In genomic region chr2:116062761-116063441, GRCm38 (mm10) we compare ENCODE assay signal across 9 mouse cellular contexts. TPM values are rescaled to one million over a fixed set of nuclear protein-coding genes. Genes with fewer than 3 reads are reported as not detected.
A peak's percentile ranks its signal among the peaks of the same experiment; 100 is the strongest.
DNase-seq lines count a peak whose midpoint lies in the region; ATAC-seq lines count a peak whose summit lies in the region.
"Had no signal": no experiment of that assay in that cellular context is flagged by ENCODE, and none has a peak within 500 bp of the region (broad histone marks: within the 10 kb centered on the region; RNA-seq: fewer than 3 reads in every experiment).

No protein-coding gene starts in this region.

- H3K4me1 ChIP-seq in kidney, embryonic 14.5 days (ENCODE audit: control insufficient read depth, insufficient read depth, low read length) = peaks cover 16% of the 10 kb centered on the region; the same call in 1 of the 2 replicates
- H3K4me1 ChIP-seq in liver, embryonic 13.5 days (replicated peaks) = peaks cover 5% of the 10 kb centered on the region; the same call in 1 of the 2 replicates
- peaks cover 14% of the 10 kb centered on the region for H3K4me1 ChIP-seq in stomach, embryonic 14.5 days (ENCODE audit: control insufficient read depth, insufficient read depth, low read length)

- peak overlapping the region; percentile 72 for H3K4me3 ChIP-seq in kidney, embryonic 14.5 days (ENCODE audit: low read length)
- H3K4me3 ChIP-seq in liver, embryonic 13.5 days (replicated peaks) = peak overlapping the region; percentile 59
- H3K4me3 ChIP-seq in stomach, embryonic 14.5 days (ENCODE audit: low read depth, low read length) = peak overlapping the region; percentile 83

- H3K4me2 ChIP-seq in kidney, embryonic 14.5 days (replicated peaks; ENCODE audit: low read depth, low read length) = peak overlapping the region; percentile 74
- peak overlapping the region; percentile 64 for H3K4me2 ChIP-seq in liver, embryonic 13.5 days
- H3K4me2 ChIP-seq in stomach, embryonic 14.5 days (replicated peaks; ENCODE audit: low read depth, low read length) = peak overlapping the region; percentile 71

- H3K27ac ChIP-seq in kidney, embryonic 14.5 days (ENCODE audit: low read depth, low read length) = peak overlapping the region; percentile 99
- no peak overlapping the region for H3K27ac ChIP-seq in liver, embryonic 13.5 days
- peak overlapping the region; percentile 100 for H3K27ac ChIP-seq in stomach, embryonic 14.5 days (ENCODE audit: low read length)
- H3K27ac ChIP-seq: macrophage had no signal

- intact Hi-C loops in heart, postnatal 25 days (cut with DNase I) = loop anchor here (2.0 to 10.0 kb wide), 2 partner anchors 14 to 478 kb away; partner anchors contain the start of gene BC052040

- no peaks in the 10 kb centered on the region for H3K9me3 ChIP-seq in kidney, embryonic 14.5 days (ENCODE audit: control insufficient read depth, low read length)
- H3K9me3 ChIP-seq in liver, embryonic 13.5 days (replicated peaks) = no peaks in the 10 kb centered on the region
- H3K9me3 ChIP-seq in stomach, embryonic 14.5 days (ENCODE audit: control insufficient read depth, low read depth, low read length) = no peaks in the 10 kb centered on the region

- peaks cover 23% of the 10 kb centered on the region for H3K36me3 ChIP-seq in kidney, embryonic 14.5 days (ENCODE audit: control insufficient read depth, insufficient read depth, low read length)
- H3K36me3 ChIP-seq in liver, embryonic 13.5 days = no peaks in the 10 kb centered on the region
- peaks cover 9% of the 10 kb centered on the region for H3K36me3 ChIP-seq in stomach, embryonic 14.5 days (ENCODE audit: control insufficient read depth, insufficient read depth, low read length)

- no peak for ATAC-seq in kidney, embryonic 14.5 days (ENCODE audit: low FRiP score, low TSS enrichment)
- ATAC-seq in liver, embryonic 13.5 days (ENCODE audit: low read depth) = no peak
- ATAC-seq in stomach, embryonic 14.5 days (ENCODE audit: insufficient number of reproducible peaks, insufficient read depth, low FRiP score, low read depth) = no peak

- H3K27me3 ChIP-seq in kidney, embryonic 14.5 days (ENCODE audit: control insufficient read depth, insufficient read depth, low read length) = no peaks in the 10 kb centered on the region
- H3K27me3 ChIP-seq in liver, embryonic 13.5 days = peaks cover 98% of the 10 kb centered on the region
- H3K27me3 ChIP-seq in stomach, embryonic 14.5 days (ENCODE audit: control insufficient read depth, insufficient read depth, low read length) = no peaks in the 10 kb centered on the region

- H3K9ac ChIP-seq in kidney, embryonic 14.5 days (ENCODE audit: low read depth, low read length) = peak overlapping the region; percentile 97
- H3K9ac ChIP-seq in liver, embryonic 13.5 days = peak overlapping the region; percentile 65
- peak overlapping the region; percentile 98 for H3K9ac ChIP-seq in stomach, embryonic 14.5 days (replicated peaks; ENCODE audit: low read depth, low read length)

- under 1% methylated on average over 36 of the region's 36 CpGs for WGBS in kidney, embryonic 14.5 days
- WGBS in liver, embryonic 13.5 days (ENCODE audit: insufficient replicate concordance) = under 1% methylated on average over 36 of the region's 36 CpGs
- WGBS in stomach, embryonic 14.5 days = under 1% methylated on average over 36 of the region's 36 CpGs

- DNase-seq in kidney, adult 18-20 months = no peak
- DNase-seq in embryo, embryonic 10.5 days (ENCODE audit: low spot score) = peak; percentile 63
- peak; percentile 9 for DNase-seq in heart, postnatal 25 days (ENCODE audit: low spot score)
- no peak for DNase-seq in liver, embryonic 13.5 days
- DNase-seq in cerebellum, adult 18-20 months = no peak
- DNase-seq in thymus, postnatal 14 days = no peak

RNA-seq across cellular contexts. Expression of gene Meis2, which starts 2.7 kb away (rescaled TPM):
- 111 and 112 TPM in 2 replicates for polyA plus RNA-seq in kidney, embryonic 14.5 days (2014; fragmentation: Nextera tagmentation; extraction: Ambion mirVana)
- 10 to 100 TPM; 22.3 to 23.0 TPM for total RNA-seq in heart, postnatal 25 days (2021)
- 2.1 and 2.6 TPM in 2 replicates for polyA plus RNA-seq in liver, embryonic 13.5 days (2015; fragmentation: Nextera tagmentation; extraction: Ambion mirVana)
- polyA plus RNA-seq in stomach, embryonic 14.5 days (2014; fragmentation: Nextera tagmentation; extraction: Ambion mirVana) = 85.0 and 86.3 TPM in 2 replicates
- polyA plus RNA-seq: macrophage had no signal

Comparison
In these comparisons a context has a peak if more than half of its experiments do, and no peak if none do; other contexts are left out.
1. DNase-seq: peak in embryo, embryonic 10.5 days (single experiment) and heart, postnatal 25 days (single experiment); none in kidney, adult 18-20 months (single experiment), liver, embryonic 13.5 days (single experiment), cerebellum, adult 18-20 months (0 of 2) and thymus, postnatal 14 days (single experiment).
2. RNA of gene Meis2, which starts 2.7 kb away (polyA plus RNA-seq): 111 to 112 TPM in kidney, embryonic 14.5 days and 85.0 to 86.3 TPM in stomach, embryonic 14.5 days; 2.1 to 2.6 TPM in liver, embryonic 13.5 days; every median in the first group is over 10 times any median in the second.
3. Peak in every context shown above with its lines, with median percentiles within 50 percentile points of each other: H3K4me2 ChIP-seq, H3K4me3 ChIP-seq and H3K9ac ChIP-seq.